Mouse (Mus musculus) CH12.LX (cell line): ENCODE measurements around the gene Napa. TPM values are rescaled to one million over a fixed set of nuclear protein-coding genes. Genes with fewer than 3 reads are reported as not detected.

Experiments used
- DNase-seq: peaks from one replicate; pipeline ENCODE4 v3.0.0-alpha.2; 2013; ENCODE audit errors: extremely low read depth
- H3K27ac ChIP-seq: 2 replicates; pipeline ENCODE4 v1.5.1; 2012; ENCODE audit warnings: low read depth, mild to moderate bottlenecking, control low read depth, moderate library complexity; ENCODE audit not compliant: insufficient read depth
- H3K27me3 ChIP-seq: replicated peaks from 2 replicates; pipeline ENCODE3; 2012; ENCODE audit warnings: inconsistent platforms
- H3K36me3 ChIP-seq, 2 experiments: replicated peaks in 1 of 2; 2 replicates each; pipeline versions ENCODE3 to v1.6.1; 2012; ENCODE audit warnings: inconsistent platforms in 1 of 2, low read length in 1 of 2, mild to moderate bottlenecking in 1 of 2, mixed read lengths in 1 of 2, moderate library complexity in 1 of 2; ENCODE audit not compliant: control insufficient read depth in 1 of 2, insufficient read depth in 1 of 2
- H3K4me1 ChIP-seq, 2 experiments: 2 replicates each; pipeline ENCODE4 v1.6.1; 2012; ENCODE audit warnings: inconsistent platforms in 1 of 2, moderate library complexity in 1 of 2; ENCODE audit not compliant: insufficient read depth in 2 of 2, control insufficient read depth in 1 of 2
- H3K4me2 ChIP-seq: 2 replicates; pipeline ENCODE4 v1.6.1; 2012; ENCODE audit warnings: low read depth, mild to moderate bottlenecking, control low read depth; ENCODE audit not compliant: poor library complexity, insufficient read depth, severe bottlenecking
- H3K4me3 ChIP-seq, 3 experiments: fragments of 150-350 bp in 1 of 3; sonication (generic) in 1 of 3; replicated peaks in 1 of 3; 2 replicates each; pipeline versions ENCODE3 to v1.5.1; 2011 to 2012; ENCODE audit warnings: low read depth in 2 of 3, low read length in 2 of 3, mild to moderate bottlenecking in 2 of 3, moderate library complexity in 2 of 3, control low read depth in 1 of 3, improper control_type of control experiment in 1 of 3, inconsistent platforms in 1 of 3, mixed read lengths in 1 of 3; ENCODE audit not compliant: poor library complexity in 1 of 3
- H3K79me2 ChIP-seq: replicated peaks from 2 replicates; pipeline ENCODE4 v1.6.1; 2012; ENCODE audit warnings: mild to moderate bottlenecking, moderate library complexity; ENCODE audit not compliant: control insufficient read depth, poor library complexity, insufficient read depth, severe bottlenecking; ENCODE audit errors: extremely low read depth
- H3K9ac ChIP-seq: 2 replicates; pipeline ENCODE4 v1.6.1; 2012; ENCODE audit warnings: low read depth, mild to moderate bottlenecking, control low read depth, moderate library complexity; ENCODE audit not compliant: insufficient read depth
- H3K9me3 ChIP-seq: replicated peaks from 2 replicates; pipeline ENCODE3; 2012; ENCODE audit warnings: low read length, inconsistent platforms, mixed read lengths
- CHD1 ChIP-seq: IDR thresholded peaks from 2 replicates; pipeline ENCODE4 v1.6.1; 2012; ENCODE audit warnings: low read depth, low read length, improper control_type of control experiment, inconsistent platforms
- CHD2 ChIP-seq: IDR thresholded peaks from 2 replicates; pipeline ENCODE4 v1.6.1; 2011; ENCODE audit warnings: low read length, improper control_type of control experiment
- CTCF ChIP-seq, 2 experiments: IDR thresholded peaks in 1 of 2; conservative IDR thresholded peaks in 1 of 2; 2 replicates each; pipeline ENCODE4 v1.5.1; 2011 to 2012; ENCODE audit warnings: low read depth in 2 of 2, low read length in 2 of 2, improper control_type of control experiment in 1 of 2, inconsistent platforms in 1 of 2, mild to moderate bottlenecking in 1 of 2, moderate library complexity in 1 of 2
- E2F4 ChIP-seq: IDR thresholded peaks from 2 replicates; pipeline ENCODE4 v1.6.1; 2011; ENCODE audit warnings: low read depth, low read length, improper control_type of control experiment; ENCODE audit not compliant: insufficient replicate concordance
- ELF1 ChIP-seq: IDR thresholded peaks from 2 replicates; pipeline ENCODE4 v1.6.1; 2014; ENCODE audit warnings: low read depth, mild to moderate bottlenecking, inconsistent platforms, low read length, improper control_type of control experiment
- EP300 ChIP-seq: IDR thresholded peaks from 2 replicates; pipeline ENCODE4 v1.6.1; 2011; ENCODE audit warnings: low read length, improper control_type of control experiment
- ETS1 ChIP-seq: conservative IDR thresholded peaks from 2 replicates; pipeline ENCODE4 v1.6.1; 2012; ENCODE audit warnings: low read depth, mild to moderate bottlenecking, inconsistent platforms, low read length, improper control_type of control experiment, moderate library complexity
- GABPA ChIP-seq: IDR thresholded peaks from 2 replicates; pipeline ENCODE4 v1.6.1; 2012; ENCODE audit warnings: low read depth, low read length, improper control_type of control experiment, inconsistent platforms; ENCODE audit not compliant: insufficient replicate concordance
- HCFC1 ChIP-seq: IDR thresholded peaks from 2 replicates; pipeline ENCODE4 v1.6.1; 2012; ENCODE audit warnings: low read depth, mild to moderate bottlenecking, inconsistent platforms, low read length, improper control_type of control experiment
- IRF4 ChIP-seq: IDR thresholded peaks from 2 replicates; pipeline ENCODE4 v1.6.1; 2014; ENCODE audit warnings: low read depth, mild to moderate bottlenecking, inconsistent platforms, low read length, improper control_type of control experiment
- JUND ChIP-seq: conservative IDR thresholded peaks from 2 replicates; pipeline ENCODE4 v1.6.1; 2011; ENCODE audit warnings: low read depth, low read length, improper control_type of control experiment
- MAZ ChIP-seq: IDR thresholded peaks from 2 replicates; pipeline ENCODE4 v1.6.1; 2012; ENCODE audit warnings: low read depth, mild to moderate bottlenecking, inconsistent platforms, low read length, improper control_type of control experiment, moderate library complexity
- NELFE ChIP-seq: IDR thresholded peaks from 2 replicates; pipeline ENCODE4 v1.6.1; 2011; ENCODE audit warnings: low read depth, low read length, improper control_type of control experiment
- RCOR1 ChIP-seq: conservative IDR thresholded peaks from 2 replicates; pipeline ENCODE4 v1.6.1; 2012; ENCODE audit warnings: low read depth, mild to moderate bottlenecking, inconsistent platforms, low read length, improper control_type of control experiment
- SIN3A ChIP-seq: IDR thresholded peaks from 2 replicates; pipeline ENCODE4 v1.6.1; 2012; ENCODE audit warnings: low read length, improper control_type of control experiment, inconsistent platforms
- SMC3 ChIP-seq: IDR thresholded peaks from 2 replicates; pipeline ENCODE4 v1.6.1; 2011; ENCODE audit warnings: low read depth, low read length, improper control_type of control experiment
- TCF12 ChIP-seq: IDR thresholded peaks from 2 replicates; pipeline ENCODE4 v1.6.1; 2014; ENCODE audit warnings: low read depth, mild to moderate bottlenecking, inconsistent platforms, low read length, improper control_type of control experiment
- USF1 ChIP-seq: IDR thresholded peaks from 2 replicates; pipeline ENCODE4 v1.6.1; 2014; ENCODE audit warnings: low read depth, mild to moderate bottlenecking, inconsistent platforms, low read length, improper control_type of control experiment
- ZKSCAN1 ChIP-seq: IDR thresholded peaks from 2 replicates; pipeline ENCODE4 v1.6.1; 2012; ENCODE audit warnings: low read depth, inconsistent platforms, low read length, improper control_type of control experiment, borderline replicate concordance
- ZMIZ1 ChIP-seq: IDR thresholded peaks from 2 replicates; pipeline ENCODE4 v1.6.1; 2012; ENCODE audit warnings: low read depth, mild to moderate bottlenecking, inconsistent platforms, low read length, improper control_type of control experiment
- dilution Hi-C: fragments of 300-500 bp; cut with MboI; formaldehyde crosslinking; loops from 2 replicates; pipeline ENCODE4 v1.14.3; 2020; ENCODE audit warnings: low sequenced_read_pairs; ENCODE audit not compliant: extremely low pct_unique_long_range_greater_than_20kb, extremely low pct_ligation_motif_present
- in situ Hi-C: fragments of 300-500 bp; cut with MboI; formaldehyde crosslinking; loops from 3 replicates; pipeline ENCODE4 v1.14.3; 2019; ENCODE audit warnings: low sequenced_read_pairs, low pct_ligation_motif_present, low pct_unique_long_range_greater_than_20kb, mixed read lengths
- polyA plus RNA-seq: library from polyadenylated mRNA; unstranded; fragments of >175 nt; gene quantifications from 2 replicates; pipeline ENCODE4 v1.2.1, GENCODE M21; 2012; ENCODE audit warnings: low read depth; ENCODE audit not compliant: insufficient read length
- total RNA-seq, 2 experiments: library from RNA; depleted of rRNA; stranded (reverse); fragments of 300-350 nt in 1 of 2; fragments of >200 nt in 1 of 2; gene quantifications; 2 replicates each; pipeline ENCODE4 v1.2.3; 2012 to 2014

Napa gene
- total and polyA plus RNA-seq, 3 experiments = 84.8 to 112 (median 106) TPM

- in situ Hi-C loops = no loop called here
- H3K36me3 ChIP-seq = peaks cover 8 to 67% of the 10 kb centered on the region in 2 experiments
- no peaks in the 10 kb centered on the region for H3K27me3 ChIP-seq
These were observed 27.6 kb downstream of the Napa start for GRCm38 (mm10) chr7:16125829-16126228.

DNA sequence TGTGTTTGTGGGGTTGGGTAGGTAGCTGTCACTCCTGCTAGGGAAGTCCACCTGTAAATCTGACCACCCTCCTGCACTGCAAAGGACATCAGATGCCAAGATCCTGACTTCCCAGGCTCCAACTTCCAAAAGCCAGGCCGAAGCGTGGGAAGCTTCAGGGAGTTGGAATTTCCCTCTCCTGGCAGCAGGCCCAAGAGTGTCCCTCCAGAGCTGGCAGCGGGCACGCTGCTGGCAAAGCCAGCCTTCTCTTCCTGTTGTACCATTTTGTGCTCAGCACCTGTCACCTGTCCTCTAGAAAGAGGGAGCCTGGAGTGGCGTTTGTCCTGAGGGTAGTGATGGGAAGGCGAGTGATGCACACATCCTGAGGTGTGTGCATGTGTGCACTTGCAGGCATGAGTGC lies 30.1 kb downstream of the Napa start:
- TF ChIP-seq ZKSCAN1 (no peak), ELF1 (no peak), EP300 (no peak), GABPA (no peak), HCFC1 (no peak), NELFE (no peak)
- TF ChIP-seq, all 38 proteins: peak for 0
- no peaks in the 10 kb centered on the region for H3K27me3 ChIP-seq
- no peaks in the 10 kb centered on the region for H3K79me2 ChIP-seq
- H3K9ac ChIP-seq = no peak overlapping the region
- H3K27ac ChIP-seq = no peak overlapping the region
- no peaks in the 10 kb centered on the region for H3K9me3 ChIP-seq
- dilution Hi-C loops = no loop called here
- peaks cover 8 to 60% of the 10 kb centered on the region in 2 experiments for H3K36me3 ChIP-seq
- no peak overlapping the region for H3K4me2 ChIP-seq
- H3K4me1 ChIP-seq = peaks cover 11 to 43% of the 10 kb centered on the region in 2 experiments
- in situ Hi-C loops = no loop called here
- no peak for DNase-seq
- no peak overlapping the region for H3K4me3 ChIP-seq

More at GRCm38 (mm10) chr7:16125829-16126228, 27.6 kb downstream of the Napa start:
- Histone ChIP-seq H3K27ac (no peak overlapping the region), H3K9ac (no peak overlapping the region), H3K4me2 (no peak overlapping the region), H3K79me2 (no peaks in the 10 kb centered on the region), H3K4me1 (peaks cover 3 to 22% of the 10 kb centered on the region in 2 experiments; a peak in 3 of 4 replicates), H3K4me3 (no peak overlapping the region), H3K9me3 (no peaks in the 10 kb centered on the region)
- dilution Hi-C loops = no loop called here
- DNase-seq = no peak
- TF ChIP-seq TCF12 (no peak), EP300 (no peak), CHD1 (no peak), USF1 (no peak), SIN3A (no peak), IRF4 (no peak)

- in situ Hi-C loops = no loop called here
- peaks cover 8 to 55% of the 10 kb centered on the region in 2 experiments for H3K36me3 ChIP-seq
- dilution Hi-C loops = no loop called here
These were observed 30.6 kb downstream of the Napa start for GRCm38 (mm10) chr7:16128899-16129298.

More at GRCm38 (mm10) chr7:16128899-16129298, 30.6 kb downstream of the Napa start:
- no peaks in the 10 kb centered on the region for H3K27me3 ChIP-seq
- no peak overlapping the region for H3K27ac ChIP-seq
- no peak overlapping the region for H3K4me3 ChIP-seq
- no peaks in the 10 kb centered on the region for H3K79me2 ChIP-seq
- no peak for DNase-seq
- H3K9ac ChIP-seq = no peak overlapping the region
- TF ChIP-seq CTCF (conservative IDR thresholded peaks at IDR 0.05 in 1 of 2, IDR thresholded peaks at IDR 0.05 in 1 of 2; ENCODE audit: low read depth in 2 of 2, low read length in 2 of 2) (no peak), GABPA (no peak), CHD2 (no peak), SMC3 (no peak), TCF12 (no peak), IRF4 (no peak), ETS1 (no peak), JUND (no peak), MAZ (no peak), ZKSCAN1 (no peak), ELF1 (no peak), E2F4 (no peak), ZMIZ1 (no peak), NELFE (no peak), CHD1 (no peak), USF1 (no peak), RCOR1 (no peak)
- H3K4me1 ChIP-seq = peaks cover 15 to 49% of the 10 kb centered on the region in 2 experiments
- H3K4me2 ChIP-seq = no peak overlapping the region
- H3K9me3 ChIP-seq = no peaks in the 10 kb centered on the region
